Mouse (Mus musculus): ENCODE results near the gene Defb33. TPM values are rescaled to one million over a fixed set of nuclear protein-coding genes. Genes with fewer than 3 reads are reported as not detected.

Defb33 gene
- polyA plus RNA-seq (2021; fragmentation: Nextera tagmentation) = not detected in 2 replicates
- long read RNA-seq, experiment 1 = 0 reads
- long read RNA-seq, experiment 2 = 0 reads

GRCm38 (mm10) chr8:20892369-20892768 is at the start of gene Defb33:
Defb33 (plus strand) TSS chr8:20892669.

GRCm38 (mm10) chr8:20902527-20902926 is 10.1 kb downstream of the Defb33 start, which contains the start of gene Gm15056:
Gm15056 (minus strand) TSS chr8:20902627.

GRCm38 (mm10) chr8:20921971-20922370 is 29.5 kb downstream of the Defb33 start, which contains the start of gene Gm6040:
Gm6040 (minus strand) TSS chr8:20922071.

DNA sequence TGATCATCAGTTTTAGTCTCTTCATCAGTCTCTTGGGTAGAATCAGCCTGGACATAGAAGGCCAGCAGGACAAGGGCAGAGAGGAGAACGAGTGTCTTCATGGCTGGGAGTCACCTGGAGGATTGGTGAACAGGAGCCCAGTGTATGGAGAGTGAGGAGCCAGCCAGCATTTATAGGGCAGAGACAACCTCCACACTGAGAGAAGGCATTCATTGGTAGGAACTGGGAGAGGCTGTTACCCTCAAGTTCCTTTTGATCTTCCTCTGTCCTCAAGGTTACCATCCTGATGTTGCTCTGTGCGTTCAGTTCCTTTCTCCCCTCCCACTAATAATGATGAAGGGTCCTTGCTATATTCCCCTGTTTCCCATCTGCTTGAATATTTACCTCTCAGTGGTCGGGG is 52.1 kb downstream of the Defb33 start, which contains the start of gene AY761185:
Gene AY761185, minus strand, starts transcription at position 101 of the 400 bp plus-strand sequence.

Other genes with a start within 250 kb of the Defb33 start
- gene Gm15056, start 10.0 kb downstream of the Defb33 start, polyA plus RNA-seq (2021; fragmentation: Nextera tagmentation) = not detected in 2 replicates
- not detected in 2 replicates for gene Gm6040, start 29.4 kb downstream of the Defb33 start, polyA plus RNA-seq (2021; fragmentation: Nextera tagmentation)
- not detected in 2 replicates for gene AY761185, start 52.0 kb downstream of the Defb33 start, polyA plus RNA-seq (2021; fragmentation: Nextera tagmentation)
- gene Defa21, start 132.9 kb downstream of the Defb33 start, polyA plus RNA-seq (2021; fragmentation: Nextera tagmentation) = not detected in 2 replicates
- not detected in 2 replicates for gene Defa23, start 162.4 kb downstream of the Defb33 start, polyA plus RNA-seq (2021; fragmentation: Nextera tagmentation)
- not detected in 2 replicates for gene Defa35, start 172.4 kb downstream of the Defb33 start, polyA plus RNA-seq (2021; fragmentation: Nextera tagmentation)
- gene Defa25, start 191.8 kb downstream of the Defb33 start, polyA plus RNA-seq (2021; fragmentation: Nextera tagmentation) = not detected in 2 replicates
- gene Gm14851, start 203.4 kb downstream of the Defb33 start, polyA plus RNA-seq (2021; fragmentation: Nextera tagmentation) = not detected in 2 replicates
- not detected in 2 replicates for gene Defa30, start 242.0 kb downstream of the Defb33 start, polyA plus RNA-seq (2021; fragmentation: Nextera tagmentation)

Data from left cerebral cortex, adult 6 months (tissue).